Mouse (Mus musculus): ENCODE measurements around the gene Arhgef28.
A peak's percentile ranks its signal among the peaks of the same experiment; 100 is the strongest.

Arhgef28 gene

GRCm38 (mm10) chr13:97966077-97966476, 240.2 kb downstream of the Arhgef28 start:
- no peak for DNase-seq (ENCODE audit: low spot score)

GRCm38 (mm10) chr13:97964892-97965424, 241.3 kb downstream of the Arhgef28 start:
- DNase-seq (ENCODE audit: low spot score), result no peak

- no peak for DNase-seq (ENCODE audit: low spot score)
Measured at GRCm38 (mm10) chr13:97960142-97960541, 246.1 kb downstream of the Arhgef28 start.

GRCm38 (mm10) chr13:97959394-97959888, 246.8 kb downstream of the Arhgef28 start:
- no peak for DNase-seq (ENCODE audit: low spot score)

GRCm38 (mm10) chr13:97955759-97956158, 250.5 kb downstream of the Arhgef28 start:
- DNase-seq (ENCODE audit: low spot score), result no peak

- no peak for DNase-seq (ENCODE audit: low spot score)
Measured at GRCm38 (mm10) chr13:97954956-97955496, 251.2 kb downstream of the Arhgef28 start.

GRCm38 (mm10) chr13:97954051-97954450, 252.2 kb downstream of the Arhgef28 start:
- no peak for DNase-seq (ENCODE audit: low spot score)

- no peak for DNase-seq (ENCODE audit: low spot score)
Measured at GRCm38 (mm10) chr13:97953526-97953925, 252.7 kb downstream of the Arhgef28 start.

GRCm38 (mm10) chr13:97948856-97949255, 257.4 kb downstream of the Arhgef28 start:
- DNase-seq (ENCODE audit: low spot score), result no peak

- no peak for DNase-seq (ENCODE audit: low spot score)
Measured at GRCm38 (mm10) chr13:97947598-97947997, 258.6 kb downstream of the Arhgef28 start.

- no peak for DNase-seq (ENCODE audit: low spot score)
Measured at GRCm38 (mm10) chr13:97946422-97946821, 259.8 kb downstream of the Arhgef28 start.

GRCm38 (mm10) chr13:97941909-97942680, 264.1 kb downstream of the Arhgef28 start:
- no peak for DNase-seq (ENCODE audit: low spot score)

- no peak for DNase-seq (ENCODE audit: low spot score)
Measured at GRCm38 (mm10) chr13:97941099-97941498, 265.1 kb downstream of the Arhgef28 start.

GRCm38 (mm10) chr13:97939433-97940160, 266.6 kb downstream of the Arhgef28 start:
- no peak for DNase-seq (ENCODE audit: low spot score)

- peak; percentile 87 for DNase-seq (ENCODE audit: low spot score)
Measured at GRCm38 (mm10) chr13:97938596-97939297, 267.5 kb downstream of the Arhgef28 start.

- DNase-seq (ENCODE audit: low spot score), result peak; percentile 40
Measured at GRCm38 (mm10) chr13:97937919-97938318, 268.3 kb downstream of the Arhgef28 start.

- DNase-seq (ENCODE audit: low spot score), result no peak
Measured at GRCm38 (mm10) chr13:97928135-97928497, 278.1 kb downstream of the Arhgef28 start.

GRCm38 (mm10) chr13:97927376-97928134, 278.7 kb downstream of the Arhgef28 start:
- DNase-seq (ENCODE audit: low spot score), result no peak

GRCm38 (mm10) chr13:97926371-97926770, 279.9 kb downstream of the Arhgef28 start:
- no peak for DNase-seq (ENCODE audit: low spot score)

- DNase-seq (ENCODE audit: low spot score), result no peak
Measured at GRCm38 (mm10) chr13:97923009-97923408, 283.2 kb downstream of the Arhgef28 start.

GRCm38 (mm10) chr13:97919590-97919989, 286.6 kb downstream of the Arhgef28 start:
- DNase-seq (ENCODE audit: low spot score), result no peak

Data from ovary, postnatal 36 days (tissue).